In genomic region chr3:63896303-63896702, GRCm38 (mm10) we compare ENCODE assay signal across 22 mouse cellular contexts. TPM values are rescaled to one million over a fixed set of nuclear protein-coding genes. Genes with fewer than 3 reads are reported as not detected.
DNase-seq lines count a peak whose midpoint lies in the region; ATAC-seq and TF ChIP-seq lines count a peak whose summit lies in the region.
"Had no signal": no experiment of that assay in that cellular context is flagged by ENCODE, and none has a peak within 500 bp of the region (broad histone marks: within the 10 kb centered on the region; RNA-seq: fewer than 3 reads in every experiment).

No protein-coding gene starts in this region.

- peaks cover 2% of the 10 kb centered on the region; the same call in 1 of the 2 replicates for H3K4me1 ChIP-seq in hindbrain, embryonic 11.5 days (replicated peaks; ENCODE audit: control insufficient read depth, insufficient read depth, low read length)
- H3K4me1 ChIP-seq in hindbrain, postnatal 0 days (ENCODE audit: insufficient read depth, low read length), result 0 out of 2 replicates have a peak, but pooled peaks cover 6% of the 10 kb centered on the region
- H3K4me1 ChIP-seq in neural tube, embryonic 12.5 days, result peaks cover 35% of the 10 kb centered on the region
- H3K4me1 ChIP-seq in midbrain, embryonic 11.5 days (ENCODE audit: control insufficient read depth, insufficient read depth, low read length), result peaks cover 22% of the 10 kb centered on the region

- no peak overlapping the region for H3K9ac ChIP-seq in hindbrain, embryonic 11.5 days (ENCODE audit: low read depth, low read length)
- no peak overlapping the region for H3K9ac ChIP-seq in hindbrain, postnatal 0 days (replicated peaks; ENCODE audit: low read length)
- no peak overlapping the region for H3K9ac ChIP-seq in neural tube, embryonic 12.5 days
- no peak overlapping the region for H3K9ac ChIP-seq in midbrain, embryonic 11.5 days (ENCODE audit: low read length)
- H3K9ac ChIP-seq: embryonic facial prominence, embryonic 15.5 days; liver, embryonic 15.5 days had no signal

- no peaks in the 10 kb centered on the region for H3K9me3 ChIP-seq in hindbrain, embryonic 11.5 days (ENCODE audit: control insufficient read depth, low read length)
- H3K9me3 ChIP-seq in hindbrain, postnatal 0 days (ENCODE audit: low read length), result no peaks in the 10 kb centered on the region
- H3K9me3 ChIP-seq in neural tube, embryonic 12.5 days, result no peaks in the 10 kb centered on the region
- no peaks in the 10 kb centered on the region for H3K9me3 ChIP-seq in midbrain, embryonic 11.5 days (ENCODE audit: control insufficient read depth, low read length)
- H3K9me3 ChIP-seq: embryonic facial prominence, embryonic 15.5 days; liver, embryonic 15.5 days had no signal

- no peak for TF ChIP-seq CTCF in hindbrain, postnatal 0 days (IDR thresholded peaks at IDR 0.05; ENCODE audit: low read depth)

- peak; percentile 38 for DNase-seq in hindbrain, embryonic 11.5 days (ENCODE audit: low spot score)
- no peak for DNase-seq in hindbrain, postnatal 0 days (ENCODE audit: low spot score)
- no peak for DNase-seq in neural tube, embryonic 10.5 days (ENCODE audit: extremely low spot score, low spot score)
- peak; percentile 83 for DNase-seq in midbrain, embryonic 11.5 days (ENCODE audit: low spot score, missing footprints)
- no peak for DNase-seq in layer of hippocampus, postnatal 25 days (ENCODE audit: extremely low spot score in 1 of 2, low spot score in 1 of 2)
- DNase-seq in thymus, adult 18-20 months, result no peak
- DNase-seq: adrenal gland, postnatal 25 days; cerebellum, adult 8-10 months; heart, adult 18-20 months; heart, postnatal 4 days; kidney, postnatal 4 days; lung, postnatal 14 days; spleen, adult 18-20 months; thymus, adult 2 months had no signal

- no peak for ATAC-seq in hindbrain, embryonic 11.5 days (ENCODE audit: low FRiP score)
- ATAC-seq in hindbrain, postnatal 0 days, result no peak
- no peak for ATAC-seq in neural tube, embryonic 12.5 days (ENCODE audit: low FRiP score, low read depth)
- ATAC-seq in midbrain, embryonic 11.5 days (ENCODE audit: low FRiP score), result no peak
- ATAC-seq: activated CD4-positive, CD25-positive, alpha-beta regulatory T cell, adult 4 months; intestine, postnatal 0 days; Patski had no signal

- H3K27me3 ChIP-seq in hindbrain, embryonic 11.5 days (ENCODE audit: control insufficient read depth, insufficient read depth, low read length), result no peaks in the 10 kb centered on the region
- H3K27me3 ChIP-seq in hindbrain, postnatal 0 days (ENCODE audit: insufficient read depth, low read length), result no peaks in the 10 kb centered on the region
- H3K27me3 ChIP-seq in neural tube, embryonic 12.5 days (replicated peaks), result no peaks in the 10 kb centered on the region
- H3K27me3 ChIP-seq in midbrain, embryonic 11.5 days (ENCODE audit: control insufficient read depth, insufficient read depth, low read length), result no peaks in the 10 kb centered on the region
- H3K27me3 ChIP-seq: Patski had no signal

- H3K4me3 ChIP-seq in hindbrain, embryonic 11.5 days (ENCODE audit: low read depth, low read length), result no peak overlapping the region
- no peak overlapping the region for H3K4me3 ChIP-seq in hindbrain, postnatal 0 days (ENCODE audit: low read length)
- H3K4me3 ChIP-seq in neural tube, embryonic 12.5 days, result no peak overlapping the region
- no peak overlapping the region; the same call in 1 of the 2 replicates for H3K4me3 ChIP-seq in midbrain, embryonic 11.5 days (ENCODE audit: low read depth, low read length)
- H3K4me3 ChIP-seq: embryonic facial prominence, embryonic 15.5 days; liver, embryonic 15.5 days had no signal

- 49% methylated on average over 4 of the region's 4 CpGs for WGBS in hindbrain, embryonic 11.5 days
- 49% methylated on average over 4 of the region's 4 CpGs for WGBS in hindbrain, postnatal 0 days
- 45% methylated on average over 4 of the region's 4 CpGs for WGBS in neural tube, embryonic 12.5 days
- WGBS in midbrain, embryonic 11.5 days, result 52% methylated on average over 4 of the region's 4 CpGs

- H3K36me3 ChIP-seq in hindbrain, embryonic 11.5 days (ENCODE audit: control insufficient read depth, insufficient read depth, low read length), result no peaks in the 10 kb centered on the region
- no peaks in the 10 kb centered on the region for H3K36me3 ChIP-seq in hindbrain, postnatal 0 days (ENCODE audit: insufficient read depth, low read length)
- no peaks in the 10 kb centered on the region for H3K36me3 ChIP-seq in neural tube, embryonic 12.5 days
- H3K36me3 ChIP-seq in midbrain, embryonic 11.5 days (ENCODE audit: control insufficient read depth, insufficient read depth, low read length), result no peaks in the 10 kb centered on the region
- H3K36me3 ChIP-seq: embryonic facial prominence, embryonic 15.5 days; liver, embryonic 15.5 days had no signal

- peak overlapping the region; percentile 56; the same call in 1 of the 2 replicates for H3K27ac ChIP-seq in hindbrain, embryonic 11.5 days (ENCODE audit: low read depth, low read length)
- H3K27ac ChIP-seq in hindbrain, postnatal 0 days, result no peak overlapping the region
- H3K27ac ChIP-seq in neural tube, embryonic 12.5 days, result no peak overlapping the region
- 0 out of 2 replicates have a peak overlapping the region, but pooled peaks have one; percentile 7 for H3K27ac ChIP-seq in midbrain, embryonic 11.5 days (ENCODE audit: low read depth, low read length)
- H3K27ac ChIP-seq: embryonic facial prominence, embryonic 15.5 days; liver, embryonic 15.5 days had no signal

- no peak overlapping the region; the same call in 1 of the 2 replicates for H3K4me2 ChIP-seq in hindbrain, embryonic 11.5 days (replicated peaks; ENCODE audit: low read depth, low read length)
- H3K4me2 ChIP-seq in hindbrain, postnatal 0 days (ENCODE audit: low read depth, low read length), result no peak overlapping the region
- peak overlapping the region; percentile 85 for H3K4me2 ChIP-seq in neural tube, embryonic 12.5 days (replicated peaks)
- H3K4me2 ChIP-seq in midbrain, embryonic 11.5 days, result peak overlapping the region; percentile 77
- H3K4me2 ChIP-seq: embryonic facial prominence, embryonic 15.5 days; liver, embryonic 15.5 days had no signal

RNA-seq across cellular contexts. Expression of gene Plch1, which starts 3.0 kb away (rescaled TPM):
- polyA plus RNA-seq in hindbrain, embryonic 11.5 days (2014; fragmentation: Nextera tagmentation; extraction: Ambion mirVana), result 34.6 and 40.3 TPM in 2 replicates
- 10.7 and 11.7 TPM in 2 replicates for total RNA-seq in hindbrain, postnatal 0 days (2014; rRNA removed)
- polyA plus RNA-seq in hindbrain, postnatal 0 days (2015; fragmentation: Nextera tagmentation; extraction: Ambion mirVana), result 3.7 and 4.1 TPM in 2 replicates
- 23.6 and 24.2 TPM in 2 replicates for polyA plus RNA-seq in neural tube, embryonic 12.5 days (2016; fragmentation: Nextera tagmentation; extraction: Ambion mirVana)
- 38.7 and 43.6 TPM in 2 replicates for polyA plus RNA-seq in midbrain, embryonic 11.5 days (2014; fragmentation: Nextera tagmentation; extraction: Ambion mirVana)
- total RNA-seq in layer of hippocampus, postnatal 25 days (2021), result 1 to 10 TPM; 4.8 TPM
- total RNA-seq: adrenal gland, postnatal 25 days; common myeloid progenitor, adult 5-6 weeks; neutrophil, adult 5-6 weeks had no signal
- polyA plus RNA-seq: activated CD4-positive, CD25-positive, alpha-beta regulatory T cell, adult 4 months had no signal

RNA-seq across cellular contexts. Expression of gene E130311K13Rik, which starts 33.0 kb away (rescaled TPM):
- 3.7 TPM in 2 replicates for polyA plus RNA-seq in hindbrain, embryonic 11.5 days (2014; fragmentation: Nextera tagmentation; extraction: Ambion mirVana)
- total RNA-seq in hindbrain, postnatal 0 days (2014; rRNA removed), result 6.4 and 9.5 TPM in 2 replicates
- polyA plus RNA-seq in hindbrain, postnatal 0 days (2015; fragmentation: Nextera tagmentation; extraction: Ambion mirVana), result 10.9 and 12.9 TPM in 2 replicates
- polyA plus RNA-seq in neural tube, embryonic 12.5 days (2016; fragmentation: Nextera tagmentation; extraction: Ambion mirVana), result 3.9 TPM in 2 replicates
- 2.3 and 3.4 TPM in 2 replicates for polyA plus RNA-seq in midbrain, embryonic 11.5 days (2014; fragmentation: Nextera tagmentation; extraction: Ambion mirVana)
- total RNA-seq in layer of hippocampus, postnatal 25 days (2021), result 10 to 100 TPM; 13.8 to 14.1 TPM

Comparison
In these comparisons a context has a peak if more than half of its experiments do, and no peak if none do; other contexts are left out.
1. DNase-seq: peak in hindbrain, embryonic 11.5 days (single experiment) and midbrain, embryonic 11.5 days (single experiment); none in hindbrain, postnatal 0 days (single experiment), neural tube, embryonic 10.5 days (single experiment), layer of hippocampus, postnatal 25 days (0 of 2) and thymus, adult 18-20 months (0 of 2).
2. H3K27ac ChIP-seq: peak in hindbrain, embryonic 11.5 days (single experiment) and midbrain, embryonic 11.5 days (single experiment); none in hindbrain, postnatal 0 days (single experiment) and neural tube, embryonic 12.5 days (single experiment).
3. H3K4me2 ChIP-seq: peak in neural tube, embryonic 12.5 days (single experiment) and midbrain, embryonic 11.5 days (single experiment); none in hindbrain, embryonic 11.5 days (single experiment) and hindbrain, postnatal 0 days (single experiment).